Mouse (Mus musculus) myocyte (in vitro differentiated cells): Measurements from ENCODE around the gene Ercc5.

Experiments
- CEBPB ChIP-seq: IDR thresholded peaks from 2 replicates; pipeline ENCODE4 v1.6.1; 2011; ENCODE audit warnings: mild to moderate bottlenecking, moderate library complexity; ENCODE audit not compliant: poor library complexity, insufficient read depth, severe bottlenecking
- MAX ChIP-seq: IDR thresholded peaks from one replicate; pipeline ENCODE4 v1.6.1; 2011; ENCODE audit warnings: low read depth, mild to moderate bottlenecking, control low read depth
- MYOG ChIP-seq, 3 experiments: IDR thresholded peaks; one replicate each; pipeline ENCODE4 v1.6.1; 2011; ENCODE audit warnings: control low read depth in 2 of 3, low read depth in 2 of 3, mild to moderate bottlenecking in 2 of 3; ENCODE audit not compliant: insufficient read length in 2 of 3, control insufficient read depth in 1 of 3, insufficient read depth in 1 of 3
- POLR2A ChIP-seq: IDR thresholded peaks from one replicate; pipeline ENCODE4 v1.6.1; 2011; ENCODE audit warnings: low read depth, mild to moderate bottlenecking, control low read depth, moderate library complexity; ENCODE audit not compliant: insufficient read length
- POLR2AphosphoS2 ChIP-seq: IDR thresholded peaks from one replicate; pipeline ENCODE4 v1.6.1; 2011; ENCODE audit warnings: low read depth, control low read depth; ENCODE audit not compliant: insufficient read length
- USF1 ChIP-seq: IDR thresholded peaks from one replicate; pipeline ENCODE4 v1.6.1; 2011; ENCODE audit warnings: low read depth, mild to moderate bottlenecking, control low read depth, moderate library complexity

DNA sequence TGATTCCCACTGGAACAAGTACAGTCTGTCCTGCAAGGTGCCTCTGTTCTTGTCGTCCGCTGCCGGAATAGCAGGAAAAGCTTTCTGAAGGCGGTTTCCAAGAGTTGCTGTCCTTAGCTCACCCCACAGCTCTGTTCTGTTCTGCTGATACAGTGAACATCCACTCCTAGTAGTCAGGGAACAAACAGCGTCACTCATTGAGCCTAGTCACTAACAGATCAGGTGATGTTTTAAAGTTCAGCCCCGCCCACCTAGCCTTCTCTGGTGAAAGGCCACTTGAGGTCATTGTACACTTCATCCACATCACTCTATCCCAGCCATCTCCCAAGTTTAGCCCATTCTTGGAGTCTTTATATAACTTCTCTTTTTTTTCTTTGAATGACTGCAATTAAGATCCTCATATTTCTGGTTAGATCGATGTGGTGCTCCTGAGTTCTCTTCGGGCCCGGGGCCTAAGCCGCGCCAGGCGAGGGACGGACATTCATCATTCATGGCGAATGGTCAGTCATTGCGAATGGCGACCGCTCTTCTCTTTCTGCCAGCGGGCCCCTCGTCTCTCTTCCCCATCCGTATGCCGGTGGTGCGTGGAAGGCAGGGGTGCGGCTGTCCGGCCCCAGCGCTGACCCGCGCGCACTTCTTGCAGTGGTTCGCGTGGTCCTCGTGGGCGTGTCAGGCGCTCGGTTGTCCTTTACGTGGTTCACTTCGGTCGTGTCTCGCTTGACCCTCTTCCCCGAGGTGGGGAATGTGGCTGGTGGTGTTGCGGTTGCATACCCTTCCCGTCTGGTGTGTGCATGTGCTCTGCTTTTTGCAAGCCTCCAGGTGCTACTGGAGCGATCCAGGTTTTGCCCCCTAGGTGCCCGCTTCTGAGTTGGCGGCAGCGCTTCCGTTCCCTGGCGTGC is 51.0 kb downstream of the Ercc5 start:
- TF ChIP-seq POLR2AphosphoS2: no peak
- no peak for TF ChIP-seq POLR2A
- no peak for TF ChIP-seq USF1
- no peak for TF ChIP-seq MYOG (IDR thresholded peaks at IDR 0.05; ENCODE audit: control insufficient read depth in 1 of 3, insufficient read depth in 1 of 3, insufficient read length in 2 of 3, low read depth in 2 of 3)
- no peak for TF ChIP-seq CEBPB
- no peak for TF ChIP-seq MAX
